Mouse (Mus musculus) forebrain, postnatal 0 days (tissue): ENCODE results near the gene Tead2. TPM values are rescaled to one million over a fixed set of nuclear protein-coding genes. Genes with fewer than 3 reads are reported as not detected.
"Not testable (repeated sequence)": the region's sequence is repeated elsewhere in the genome, so short reads cannot be mapped to it uniquely, and the experiment has no call there.

ENCODE experiments used
- ATAC-seq: fragments of 200-750 bp; cut with Nextera tagmentation; 2 replicates; pipeline ENCODE4 v1.8.0; 2017; ENCODE audit warnings: mild to moderate bottlenecking, moderate library complexity
- DNase-seq: peaks from one replicate; pipeline ENCODE4 v3.0.0-alpha.2; 2015
- H3K27ac ChIP-seq: fragments of 300-500 bp; sonication (generic); 2 replicates; pipeline ENCODE4 v1.5.1; 2014; ENCODE audit warnings: low read depth, mild to moderate bottlenecking, antibody characterized with exemption, low read length, moderate library complexity, mixed read lengths
- H3K27me3 ChIP-seq: fragments of 300-500 bp; sonication (generic); 2 replicates; pipeline ENCODE4 v1.6.1; 2014; ENCODE audit warnings: mild to moderate bottlenecking, low read length, mixed read lengths; ENCODE audit not compliant: insufficient read depth
- H3K36me3 ChIP-seq: fragments of 300-500 bp; sonication (generic); 2 replicates; pipeline ENCODE4 v1.6.1; 2014; ENCODE audit warnings: mild to moderate bottlenecking, moderate library complexity; ENCODE audit not compliant: insufficient read depth
- H3K4me1 ChIP-seq: fragments of 300-500 bp; sonication (generic); 2 replicates; pipeline ENCODE4 v1.6.1; 2014; ENCODE audit warnings: antibody characterized with exemption; ENCODE audit not compliant: insufficient read depth
- H3K4me2 ChIP-seq: fragments of 300-500 bp; sonication (generic); 2 replicates; pipeline ENCODE4 v1.6.1; 2014; ENCODE audit warnings: low read depth, mild to moderate bottlenecking, moderate library complexity
- H3K4me3 ChIP-seq: fragments of 300-500 bp; sonication (generic); 2 replicates; pipeline ENCODE4 v1.5.1; 2014; ENCODE audit warnings: low read depth, low read length, mixed read lengths
- H3K9ac ChIP-seq: fragments of 300-500 bp; sonication (generic); 2 replicates; pipeline ENCODE4 v1.6.1; 2014; ENCODE audit warnings: mild to moderate bottlenecking
- H3K9me3 ChIP-seq: fragments of 300-500 bp; sonication (generic); 2 replicates; pipeline ENCODE4 v1.6.1; 2016; ENCODE audit warnings: low read length
- CTCF ChIP-seq: sonication (generic); IDR thresholded peaks from 2 replicates; pipeline ENCODE4 v1.5.1; 2016; ENCODE audit warnings: antibody characterized with exemption, control low read depth, low read depth
- WGBS: fragments of 180-500 bp; shearing (Covaris S2); extraction: QIAGEN DNeasy Blood & Tissue Kit; methylation state at CpG from one replicate; pipeline ENCODE4 v1.1.7; 2014; 5-methylcytosine and 5-hydroxymethylcytosine counted together
- polyA plus RNA-seq: library from polyadenylated mRNA; unstranded; fragments of >200 nt; fragmentation: Nextera tagmentation; extraction: Ambion mirVana; gene quantifications from 2 replicates; pipeline ENCODE4 v1.2.1, GENCODE M21; 2015
- total RNA-seq: library from RNA; depleted of rRNA; stranded (reverse); fragments of >200 nt; gene quantifications from 2 replicates; pipeline ENCODE4 v1.2.3, GENCODE M21; 2014

The Tead2 gene
- total and polyA plus RNA-seq, 2 experiments from 2014 or later, result 22.5 to 40.6 TPM

GRCm38 (mm10) chr7:45173772-45174171 lies 41.8 kb upstream of the Tead2 start:
- peak; percentile 61 for TF ChIP-seq CTCF
- H3K9me3 ChIP-seq, DNase-seq, H3K4me1 ChIP-seq, H3K4me2 ChIP-seq, H3K36me3 ChIP-seq, H3K4me3 ChIP-seq, H3K27ac ChIP-seq, ATAC-seq, H3K9ac ChIP-seq: not testable (repeated sequence)
- peaks cover 45% of the 10 kb centered on the region for H3K27me3 ChIP-seq
- WGBS, result 58% methylated on average over 1 of the region's 1 CpGs

GRCm38 (mm10) chr7:45174567-45175280 lies 40.8 kb upstream of the Tead2 start:
- Histone ChIP-seq H3K9ac (no peak overlapping the region), H3K4me2 (no peak overlapping the region), H3K4me3 (no peak overlapping the region), H3K36me3 (no peaks in the 10 kb centered on the region), H3K9me3 (no peaks in the 10 kb centered on the region), H3K27me3 (peaks cover 55% of the 10 kb centered on the region), H3K27ac (no peak overlapping the region), H3K4me1 (no peaks in the 10 kb centered on the region; the same call in 1 of the 2 replicates)
- DNase-seq, result no peak
- WGBS, result 6% methylated on average over 28 of the region's 29 CpGs
- ATAC-seq, result 0 out of 2 replicates have a peak, but pooled peaks have one; percentile 32
- no peak for TF ChIP-seq CTCF

GRCm38 (mm10) chr7:45175398-45175797 lies 40.2 kb upstream of the Tead2 start:
- ATAC-seq (no peak), DNase-seq (no peak)
- TF ChIP-seq CTCF, result no peak
- WGBS, result 2% methylated on average over 13 of the region's 13 CpGs
- Histone ChIP-seq H3K4me2 (no peak overlapping the region), H3K4me1 (no peaks in the 10 kb centered on the region; the same call in 1 of the 2 replicates), H3K36me3 (no peaks in the 10 kb centered on the region), H3K4me3 (no peak overlapping the region), H3K9ac (no peak overlapping the region), H3K27me3 (peaks cover 61% of the 10 kb centered on the region), H3K9me3 (no peaks in the 10 kb centered on the region), H3K27ac (no peak overlapping the region)

- 0 out of 2 replicates have a peak overlapping the region, but pooled peaks have one; percentile 6 for H3K9ac ChIP-seq
- H3K27me3 ChIP-seq, result peaks cover 67% of the 10 kb centered on the region
- H3K9me3 ChIP-seq, result no peaks in the 10 kb centered on the region
- H3K27ac ChIP-seq, result no peak overlapping the region
- peak overlapping the region; percentile 22 for H3K4me3 ChIP-seq
- H3K4me1 ChIP-seq, result no peaks in the 10 kb centered on the region; the same call in 1 of the 2 replicates
- no peak for TF ChIP-seq CTCF
- ATAC-seq, result no peak
- H3K36me3 ChIP-seq, result no peaks in the 10 kb centered on the region
- DNase-seq, result no peak
- under 1% methylated on average over 23 of the region's 23 CpGs for whole genome bisulfite sequencing
- peak overlapping the region; percentile 36 for H3K4me2 ChIP-seq
Observed at GRCm38 (mm10) chr7:45175929-45176328, 39.6 kb upstream of the Tead2 start.

GRCm38 (mm10) chr7:45176356-45176755 lies 39.2 kb upstream of the Tead2 start:
- H3K4me3 ChIP-seq, result peak overlapping the region; percentile 22
- H3K9ac ChIP-seq, result 0 out of 2 replicates have a peak overlapping the region, but pooled peaks have one; percentile 6
- ATAC-seq (no peak), DNase-seq (no peak)
- H3K9me3 ChIP-seq, result no peaks in the 10 kb centered on the region
- TF ChIP-seq CTCF, result no peak
- 6% methylated on average over 26 of the region's 31 CpGs for WGBS
- no peaks in the 10 kb centered on the region for H3K36me3 ChIP-seq
- H3K4me1 ChIP-seq, result no peaks in the 10 kb centered on the region; the same call in 1 of the 2 replicates
- peak overlapping the region; percentile 36 for H3K4me2 ChIP-seq
- H3K27ac ChIP-seq, result no peak overlapping the region
- peaks cover 71% of the 10 kb centered on the region for H3K27me3 ChIP-seq

GRCm38 (mm10) chr7:45178550-45178949 lies 37.0 kb upstream of the Tead2 start:
- H3K27me3 ChIP-seq, result peaks cover 91% of the 10 kb centered on the region
- WGBS, result 32% methylated on average over 7 of the region's 7 CpGs
- H3K27ac ChIP-seq, result no peak overlapping the region
- DNase-seq (no peak), ATAC-seq (no peak)
- H3K4me2 ChIP-seq, result no peak overlapping the region
- H3K36me3 ChIP-seq, result no peaks in the 10 kb centered on the region
- no peaks in the 10 kb centered on the region for H3K9me3 ChIP-seq
- TF ChIP-seq CTCF, result no peak
- no peak overlapping the region for H3K9ac ChIP-seq
- no peaks in the 10 kb centered on the region; the same call in 1 of the 2 replicates for H3K4me1 ChIP-seq
- no peak overlapping the region for H3K4me3 ChIP-seq

DNA sequence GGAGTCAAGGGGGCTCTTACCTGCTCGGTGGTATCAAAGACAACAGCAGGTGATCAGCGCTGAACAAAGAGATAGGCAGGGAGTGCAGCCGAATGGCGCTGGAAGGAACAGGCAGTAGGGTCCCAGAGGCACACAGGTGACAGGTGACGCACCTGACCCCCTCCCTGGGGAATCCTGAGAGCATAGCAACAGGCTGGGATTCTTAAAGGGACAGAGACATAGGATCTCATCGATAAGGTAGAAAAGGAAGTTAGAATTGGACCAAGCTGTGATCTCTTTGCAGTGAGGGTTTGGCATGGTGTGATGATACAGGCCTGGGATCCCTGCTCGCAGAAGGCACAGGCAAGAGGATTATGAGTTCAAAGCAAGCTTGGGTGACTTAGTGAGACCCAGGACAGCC lies 36.1 kb upstream of the Tead2 start, which contains the start of gene Gfy:
Gfy (minus strand) TSS at position 101 of the 400 bp plus-strand sequence.
- 23% methylated on average over 7 of the region's 7 CpGs for WGBS
- Histone ChIP-seq H3K27me3 (peaks cover 92% of the 10 kb centered on the region), H3K4me3 (no peak within 1 kb of the TSS), H3K36me3 (no peaks in the 10 kb centered on the region), H3K9ac (no peak within 1 kb of the TSS), H3K9me3 (no peaks in the 10 kb centered on the region), H3K4me1 (no peaks in the 10 kb centered on the region; the same call in 1 of the 2 replicates), H3K27ac (no peak within 1 kb of the TSS), H3K4me2 (no peak within 1 kb of the TSS)
- no peak for ATAC-seq
- TF ChIP-seq CTCF, result no peak
- no peak for DNase-seq
